Mouse (Mus musculus) embryonic fibroblast, embryonic 13.5 days (primary cell): Measurements from ENCODE around the gene Sema4f.

Source experiments
- CTCF ChIP-seq: IDR thresholded peaks from 2 replicates; pipeline ENCODE4 v1.5.1; 2011; ENCODE audit warnings: mild to moderate bottlenecking, control low read depth, low read length, moderate library complexity, borderline replicate concordance; ENCODE audit not compliant: insufficient read depth
- POLR2A ChIP-seq: IDR thresholded peaks from 2 replicates; pipeline ENCODE4 v1.6.1; 2011; ENCODE audit warnings: low read depth, mild to moderate bottlenecking, control low read depth, low read length, moderate library complexity

DNA sequence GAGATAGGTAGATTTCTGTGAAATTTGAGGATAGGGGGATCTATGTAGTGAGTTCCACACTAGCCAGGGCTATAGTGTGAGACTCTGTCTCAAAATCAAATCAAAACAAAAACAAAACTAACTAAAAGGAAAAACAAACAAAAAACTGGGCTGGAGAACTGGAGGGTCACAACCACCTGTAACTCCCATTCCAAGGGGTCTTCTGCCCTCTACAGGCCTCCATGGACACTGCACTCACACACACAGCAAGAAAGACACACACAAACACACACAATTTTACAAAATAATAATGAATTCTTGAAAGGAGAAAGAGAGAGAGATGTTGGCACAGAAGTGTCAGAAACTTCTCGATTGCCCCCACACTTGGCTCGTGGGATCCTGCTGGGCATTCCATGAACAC is 47.0 kb downstream of the Sema4f start:
- no peak for TF ChIP-seq CTCF
- no peak for TF ChIP-seq POLR2A
